ENCODE assay signal across 9 mouse cellular contexts in the genomic region with DNA sequence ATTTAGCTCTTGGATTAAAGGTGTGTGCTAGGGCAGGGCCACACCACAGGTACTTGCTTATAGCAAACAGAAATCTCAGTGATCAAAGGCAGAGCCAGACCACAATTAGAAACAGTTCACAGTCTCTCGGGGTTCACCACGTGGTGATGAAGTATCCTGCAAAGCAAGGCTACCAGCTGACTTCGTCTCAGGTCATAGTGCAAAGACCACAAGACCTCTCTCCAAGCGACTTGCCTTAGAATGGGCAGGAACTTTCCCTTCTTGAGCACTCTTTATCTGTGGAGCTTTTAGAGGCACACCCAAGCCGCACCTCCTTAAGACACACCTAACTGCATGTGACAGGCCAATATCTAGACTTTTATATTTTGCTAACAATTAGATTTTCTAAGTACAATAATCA. TPM values are rescaled to one million over a fixed set of nuclear protein-coding genes. Genes with fewer than 3 reads are reported as not detected.
DNase-seq lines count a peak whose midpoint lies in the region; ATAC-seq and TF ChIP-seq lines count a peak whose summit lies in the region.
"Had no signal": no experiment of that assay in that cellular context is flagged by ENCODE, and none has a peak within 500 bp of the region (broad histone marks: within the 10 kb centered on the region; RNA-seq: fewer than 3 reads in every experiment).

No protein-coding gene starts in this region.

- H3K36me3 ChIP-seq in lung, postnatal 0 days (ENCODE audit: insufficient read depth, low read length), result no peaks in the 10 kb centered on the region
- no peaks in the 10 kb centered on the region for H3K36me3 ChIP-seq in stomach, embryonic 16.5 days (ENCODE audit: control insufficient read depth, insufficient read depth, low read length)

- no peaks in the 10 kb centered on the region for H3K9me3 ChIP-seq in lung, postnatal 0 days (ENCODE audit: low read length)
- no peaks in the 10 kb centered on the region for H3K9me3 ChIP-seq in stomach, embryonic 16.5 days (replicated peaks; ENCODE audit: control insufficient read depth, low read length)

- no peak for ATAC-seq in lung, postnatal 0 days
- ATAC-seq in erythroid progenitor cell, adult 5-6 weeks (replicated peaks; ENCODE audit: low FRiP score, poor library complexity, severe bottlenecking), result peak; percentile 31; the same call in 1 of the 2 replicates
- no peak for ATAC-seq in stomach, embryonic 16.5 days (ENCODE audit: insufficient read depth, low FRiP score)

- H3K27ac ChIP-seq in lung, postnatal 0 days (ENCODE audit: low read length), result no peak overlapping the region
- H3K27ac ChIP-seq in stomach, embryonic 16.5 days (ENCODE audit: low read length), result peak overlapping the region; percentile 31; the same call in 1 of the 2 replicates

- 54% methylated on average over 5 of the region's 5 CpGs for WGBS in lung, postnatal 0 days
- WGBS in large intestine, adult 2 months, result 21% methylated on average over 5 of the region's 5 CpGs
- 50% methylated on average over 5 of the region's 5 CpGs for WGBS in stomach, embryonic 16.5 days

- H3K4me2 ChIP-seq in lung, postnatal 0 days (replicated peaks; ENCODE audit: low read depth, low read length), result no peak overlapping the region
- 0 out of 2 replicates have a peak overlapping the region, but pooled peaks have one; percentile 6 for H3K4me2 ChIP-seq in stomach, embryonic 16.5 days (ENCODE audit: low read depth, low read length)

- TF ChIP-seq CTCF in lung, postnatal 0 days (IDR thresholded peaks at IDR 0.05), result no peak

- peaks cover 12% of the 10 kb centered on the region; the same call in 1 of the 2 replicates for H3K4me1 ChIP-seq in lung, postnatal 0 days (ENCODE audit: insufficient read depth, low read depth, low read length)
- peaks cover 20% of the 10 kb centered on the region for H3K4me1 ChIP-seq in stomach, embryonic 16.5 days (ENCODE audit: control insufficient read depth, insufficient read depth, low read length)

- no peak overlapping the region for H3K9ac ChIP-seq in lung, postnatal 0 days (replicated peaks; ENCODE audit: low read depth)
- H3K9ac ChIP-seq in stomach, embryonic 16.5 days (ENCODE audit: low read length), result no peak overlapping the region

- DNase-seq in lung, postnatal 0 days (ENCODE audit: low spot score), result peak; percentile 30
- no peak for DNase-seq in lung, postnatal 4 days
- DNase-seq in large intestine, adult 2 months (ENCODE audit: low read depth, low spot score), result peak; percentile 67
- no peak for DNase-seq in thymus, postnatal 36 days
- no peak for DNase-seq in ovary, postnatal 36 days (ENCODE audit: low spot score)
- DNase-seq: gastrocnemius, postnatal 25 days; heart, postnatal 10 days had no signal

- H3K27me3 ChIP-seq in lung, postnatal 0 days (replicated peaks; ENCODE audit: insufficient read depth, low read length), result no peaks in the 10 kb centered on the region
- no peaks in the 10 kb centered on the region for H3K27me3 ChIP-seq in stomach, embryonic 16.5 days (ENCODE audit: control insufficient read depth, insufficient read depth, low read length)

- TF ChIP-seq EP300 in lung, postnatal 0 days (IDR thresholded peaks at IDR 0.05), result no peak

- H3K4me3 ChIP-seq in lung, postnatal 0 days (ENCODE audit: low read depth, low read length), result no peak overlapping the region
- H3K4me3 ChIP-seq in stomach, embryonic 16.5 days (replicated peaks; ENCODE audit: low read length), result no peak overlapping the region

RNA-seq across cellular contexts. Expression of gene Cnih4, which starts 4.0 kb away (rescaled TPM):
- polyA plus RNA-seq in lung, postnatal 0 days (2015; fragmentation: Nextera tagmentation; extraction: Ambion mirVana), result 95.4 and 115 TPM in 2 replicates
- total RNA-seq in erythroid progenitor cell, adult 5-6 weeks (2015; ENCODE audit: low replicate concordance), result 40.7 and 64.6 TPM in 2 replicates
- total RNA-seq in erythroid progenitor cell, adult 5-6 weeks (2017; ENCODE audit: low replicate concordance), result 26.6 and 44.0 TPM in 2 replicates
- 27.3 and 32.1 TPM in 2 replicates for polyA plus RNA-seq in large intestine, adult 2 months (2012; rRNA removed)
- 113 and 135 TPM in 2 replicates for polyA plus RNA-seq in stomach, embryonic 16.5 days (2015; fragmentation: Nextera tagmentation; extraction: Ambion mirVana)

RNA-seq across cellular contexts. Expression of gene Nvl, which starts 4.5 kb away (rescaled TPM):
- 13.3 and 13.4 TPM in 2 replicates for polyA plus RNA-seq in lung, postnatal 0 days (2015; fragmentation: Nextera tagmentation; extraction: Ambion mirVana)
- 31.4 and 46.5 TPM in 2 replicates for total RNA-seq in erythroid progenitor cell, adult 5-6 weeks (2015; ENCODE audit: low replicate concordance)
- total RNA-seq in erythroid progenitor cell, adult 5-6 weeks (2017; ENCODE audit: low replicate concordance), result 32.5 and 41.5 TPM in 2 replicates
- polyA plus RNA-seq in large intestine, adult 2 months (2012; rRNA removed), result 5.1 and 9.8 TPM in 2 replicates
- 29.3 and 30.5 TPM in 2 replicates for polyA plus RNA-seq in stomach, embryonic 16.5 days (2015; fragmentation: Nextera tagmentation; extraction: Ambion mirVana)

Comparison
In these comparisons a context has a peak if more than half of its experiments do, and no peak if none do; other contexts are left out.
1. DNase-seq: peak in lung, postnatal 0 days (single experiment) and large intestine, adult 2 months (single experiment); none in lung, postnatal 4 days (0 of 2), thymus, postnatal 36 days (0 of 2) and ovary, postnatal 36 days (single experiment).